Mouse (Mus musculus) cerebellum, adult 9-10 months (tissue): ENCODE results near the gene Vmn2r37.
"Not testable (repeated sequence)": the region's sequence is repeated elsewhere in the genome, so short reads cannot be mapped to it uniquely, and the experiment has no call there.

Experiments
- DNase-seq: peaks from one replicate; pipeline ENCODE4 v3.0.0; 2022

Gene Vmn2r37

DNA sequence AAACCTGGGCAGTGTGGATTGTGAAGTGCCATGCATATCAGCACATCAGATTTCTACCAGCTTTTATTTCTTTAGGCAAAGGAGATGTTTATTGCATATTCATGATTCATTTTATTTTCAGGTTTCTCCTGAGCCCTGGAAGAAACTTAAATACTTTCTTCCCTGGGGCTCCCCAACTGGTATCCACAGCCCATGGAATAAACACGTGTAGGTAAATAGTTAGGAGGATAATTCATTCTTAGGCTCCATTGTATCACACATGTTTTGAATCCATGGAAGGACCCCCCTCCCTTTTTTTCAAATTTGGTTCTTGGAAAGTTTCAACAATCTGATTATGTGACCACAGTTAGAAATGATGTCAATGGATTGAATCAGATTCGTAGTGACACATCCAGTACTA lies at the start of gene Vmn2r37:
Vmn2r37 (minus strand) TSS at position 101 of the 400 bp plus-strand sequence.
- DNase-seq: not testable (repeated sequence)
